Mouse (Mus musculus) erythroblast, embryonic 14.5 days (primary cell): ENCODE results near the gene Atp6v1e2.

Experiments
- GATA1 ChIP-seq: IDR thresholded peaks from 2 replicates; pipeline ENCODE4 v1.6.1; 2012; ENCODE audit warnings: low read length, inconsistent platforms, mixed read lengths
- TAL1 ChIP-seq: IDR thresholded peaks from 3 replicates; pipeline ENCODE4 v1.6.1; 2012; ENCODE audit warnings: low read length, inconsistent platforms, mixed read lengths

GRCm38 (mm10) chr17:86967048-86967447 is 19.4 kb upstream of the Atp6v1e2 start:
- TF ChIP-seq GATA1 (no peak), TAL1 (no peak)
